Mouse (Mus musculus): ENCODE data around the gene Lrig2.
"Not testable (repeated sequence)": the region's sequence is repeated elsewhere in the genome, so short reads cannot be mapped to it uniquely, and the experiment has no call there.

Gene Lrig2

GRCm38 (mm10) chr3:104427354-104427753, 84.4 kb downstream of the Lrig2 start:
- DNase-seq: not testable (repeated sequence)

- no peak for DNase-seq
Observed at GRCm38 (mm10) chr3:104424346-104424745, 87.4 kb downstream of the Lrig2 start.

- no peak for DNase-seq
Observed at GRCm38 (mm10) chr3:104420929-104421328, 90.8 kb downstream of the Lrig2 start.

GRCm38 (mm10) chr3:104419990-104420389, 91.7 kb downstream of the Lrig2 start:
- DNase-seq: no peak

GRCm38 (mm10) chr3:104416806-104417205, 94.9 kb downstream of the Lrig2 start:
- no peak for DNase-seq

GRCm38 (mm10) chr3:104412482-104412881, 99.2 kb downstream of the Lrig2 start:
- no peak for DNase-seq

- no peak for DNase-seq
Observed at GRCm38 (mm10) chr3:104407506-104407905, 104.2 kb downstream of the Lrig2 start.

GRCm38 (mm10) chr3:104403582-104403981, 108.1 kb downstream of the Lrig2 start:
- no peak for DNase-seq

GRCm38 (mm10) chr3:104401176-104401575, 110.5 kb downstream of the Lrig2 start:
- no peak for DNase-seq

- no peak for DNase-seq
Observed at GRCm38 (mm10) chr3:104400126-104400525, 111.6 kb downstream of the Lrig2 start.

- no peak for DNase-seq
Observed at GRCm38 (mm10) chr3:104399296-104400045, 112.2 kb downstream of the Lrig2 start.

GRCm38 (mm10) chr3:104397316-104397715, 114.4 kb downstream of the Lrig2 start:
- DNase-seq: no peak

GRCm38 (mm10) chr3:104396736-104397081, 115.0 kb downstream of the Lrig2 start:
- DNase-seq: no peak

- no peak for DNase-seq
Observed at GRCm38 (mm10) chr3:104396067-104396735, 115.5 kb downstream of the Lrig2 start.

GRCm38 (mm10) chr3:104390072-104390471, 121.6 kb downstream of the Lrig2 start:
- DNase-seq: no peak

GRCm38 (mm10) chr3:104389449-104389848, 122.3 kb downstream of the Lrig2 start:
- no peak for DNase-seq

GRCm38 (mm10) chr3:104385587-104385986, 126.1 kb downstream of the Lrig2 start:
- no peak for DNase-seq

- no peak for DNase-seq
Observed at GRCm38 (mm10) chr3:104383681-104384341, 127.9 kb downstream of the Lrig2 start.

GRCm38 (mm10) chr3:104378228-104378627, 133.5 kb downstream of the Lrig2 start:
- no peak for DNase-seq

- no peak for DNase-seq
Observed at GRCm38 (mm10) chr3:104373907-104374306, 137.8 kb downstream of the Lrig2 start.

- no peak for DNase-seq
Observed at GRCm38 (mm10) chr3:104372374-104372773, 139.3 kb downstream of the Lrig2 start.

- no peak for DNase-seq
Observed at GRCm38 (mm10) chr3:104367912-104368311, 143.8 kb downstream of the Lrig2 start.

- DNase-seq: no peak
Observed at GRCm38 (mm10) chr3:104361814-104362213, 149.9 kb downstream of the Lrig2 start.

GRCm38 (mm10) chr3:104360325-104360724, 151.4 kb downstream of the Lrig2 start:
- DNase-seq: no peak

Data from thymus, postnatal 36 days (tissue).